Mouse (Mus musculus): Measurements from ENCODE around the gene Etnk1.

- TF ChIP-seq GATA1 (IDR thresholded peaks at IDR 0.05; ENCODE audit: low read length) (no peak), TAL1 (IDR thresholded peaks at IDR 0.05; ENCODE audit: low read length) (no peak)
Measured at GRCm38 (mm10) chr6:143153160-143153559, 13.9 kb upstream of the Etnk1 start.

Measured in erythroblast, embryonic 14.5 days (primary cell).